Mouse (Mus musculus) heart, embryonic 16.5 days (tissue): ENCODE results near the gene Samd13. TPM values are rescaled to one million over a fixed set of nuclear protein-coding genes. Genes with fewer than 3 reads are reported as not detected.
A peak's percentile ranks its signal among the peaks of the same experiment; 100 is the strongest.

Source experiments
- ATAC-seq: fragments of 200-750 bp; cut with Nextera tagmentation; replicated peaks from 2 replicates; pipeline ENCODE4 v1.8.0; 2017; ENCODE audit warnings: moderate number of reproducible peaks; ENCODE audit not compliant: insufficient read depth, low FRiP score; ENCODE audit errors: extremely low read depth
- H3K27ac ChIP-seq: fragments of 300-500 bp; sonication (generic); 2 replicates; pipeline ENCODE4 v1.5.1; 2014; ENCODE audit warnings: mild to moderate bottlenecking, low read length, control low read depth, moderate library complexity
- H3K27me3 ChIP-seq: fragments of 300-500 bp; sonication (generic); 2 replicates; pipeline ENCODE4 v1.6.1; 2014; ENCODE audit warnings: low read length, mixed read lengths; ENCODE audit not compliant: control insufficient read depth, insufficient read depth
- H3K36me3 ChIP-seq: fragments of 300-500 bp; sonication (generic); 2 replicates; pipeline ENCODE4 v1.6.1; 2014; ENCODE audit not compliant: control insufficient read depth, insufficient read depth
- H3K4me1 ChIP-seq: fragments of 300-500 bp; sonication (generic); 2 replicates; pipeline ENCODE4 v1.6.1; 2014; ENCODE audit warnings: low read length, mixed read lengths; ENCODE audit not compliant: control insufficient read depth, insufficient read depth
- H3K4me2 ChIP-seq: fragments of 300-500 bp; sonication (generic); 2 replicates; pipeline ENCODE4 v1.6.1; 2014; ENCODE audit warnings: low read depth, mild to moderate bottlenecking, control low read depth, low read length
- H3K4me3 ChIP-seq: fragments of 300-500 bp; sonication (generic); 2 replicates; pipeline ENCODE4 v1.5.1; 2014; ENCODE audit warnings: mild to moderate bottlenecking, control low read depth, low read length
- H3K9ac ChIP-seq: fragments of 300-500 bp; sonication (generic); 2 replicates; pipeline ENCODE4 v1.6.1; 2014; ENCODE audit warnings: low read length, control low read depth
- H3K9me3 ChIP-seq: fragments of 300-500 bp; sonication (generic); replicated peaks from 2 replicates; pipeline ENCODE4 v1.6.1; 2016; ENCODE audit warnings: low read length; ENCODE audit not compliant: control insufficient read depth
- WGBS: fragments of 180-500 bp; shearing (Covaris S2); extraction: QIAGEN DNeasy Blood & Tissue Kit; methylation state at CpG from one replicate; pipeline ENCODE4 v1.1.7; 2014; 5-methylcytosine and 5-hydroxymethylcytosine counted together
- polyA plus RNA-seq: library from polyadenylated mRNA; unstranded; fragments of >200 nt; fragmentation: Nextera tagmentation; extraction: Ambion mirVana; gene quantifications from 2 replicates; pipeline ENCODE4 v1.2.1, GENCODE M21; 2015

Samd13 gene
- polyA plus RNA-seq, 1 experiment from 2014 or later: 2.4 TPM

- H3K4me2 ChIP-seq: no peak overlapping the region
- H3K9ac ChIP-seq: no peak overlapping the region
- H3K36me3 ChIP-seq: no peaks in the 10 kb centered on the region
- H3K4me1 ChIP-seq: peaks cover 4% of the 10 kb centered on the region; the same call in 1 of the 2 replicates
- ATAC-seq: no peak
- no peak overlapping the region for H3K27ac ChIP-seq
- H3K9me3 ChIP-seq: no peaks in the 10 kb centered on the region
- WGBS: 66% methylated on average over 3 of the region's 3 CpGs
- no peaks in the 10 kb centered on the region for H3K27me3 ChIP-seq
- H3K4me3 ChIP-seq: no peak overlapping the region
These were observed 23.0 kb upstream of the Samd13 start for GRCm38 (mm10) chr3:146708381-146708780.

- Histone ChIP-seq H3K4me1 (peaks cover 5% of the 10 kb centered on the region; the same call in 1 of the 2 replicates), H3K9ac (no peak overlapping the region), H3K4me3 (no peak overlapping the region), H3K4me2 (no peak overlapping the region), H3K36me3 (no peaks in the 10 kb centered on the region), H3K9me3 (no peaks in the 10 kb centered on the region), H3K27ac (no peak overlapping the region), H3K27me3 (no peaks in the 10 kb centered on the region)
- WGBS: 89% methylated on average over 4 of the region's 4 CpGs
- ATAC-seq: no peak
These were observed 18.7 kb upstream of the Samd13 start for GRCm38 (mm10) chr3:146704099-146704498.

- no peak; the same call in 1 of the 2 replicates for ATAC-seq
- Histone ChIP-seq H3K9ac (no peak overlapping the region), H3K36me3 (no peaks in the 10 kb centered on the region), H3K4me2 (peak overlapping the region; percentile 46), H3K27me3 (no peaks in the 10 kb centered on the region), H3K4me1 (peaks cover 10% of the 10 kb centered on the region; the same call in 1 of the 2 replicates), H3K9me3 (no peaks in the 10 kb centered on the region), H3K4me3 (0 out of 2 replicates have a peak overlapping the region, but pooled peaks have one; percentile 13), H3K27ac (no peak overlapping the region)
- WGBS: 39% methylated on average over 11 of the region's 11 CpGs
These were observed 14.7 kb upstream of the Samd13 start for GRCm38 (mm10) chr3:146700051-146700450.

GRCm38 (mm10) chr3:146698982-146699381 lies 13.6 kb upstream of the Samd13 start:
- no peaks in the 10 kb centered on the region for H3K27me3 ChIP-seq
- H3K27ac ChIP-seq: no peak overlapping the region
- ATAC-seq: no peak
- H3K4me2 ChIP-seq: peak overlapping the region; percentile 23; the same call in 1 of the 2 replicates
- H3K9me3 ChIP-seq: no peaks in the 10 kb centered on the region
- no peak overlapping the region for H3K4me3 ChIP-seq
- peak overlapping the region; percentile 30; the same call in 1 of the 2 replicates for H3K9ac ChIP-seq
- 25% methylated on average over 11 of the region's 11 CpGs for WGBS
- peaks cover 10% of the 10 kb centered on the region; the same call in 1 of the 2 replicates for H3K4me1 ChIP-seq
- no peaks in the 10 kb centered on the region for H3K36me3 ChIP-seq

- Histone ChIP-seq H3K27me3 (no peaks in the 10 kb centered on the region), H3K27ac (no peak overlapping the region), H3K9ac (no peak overlapping the region), H3K36me3 (no peaks in the 10 kb centered on the region), H3K4me1 (peaks cover 9% of the 10 kb centered on the region), H3K4me3 (no peak overlapping the region), H3K9me3 (no peaks in the 10 kb centered on the region), H3K4me2 (no peak overlapping the region)
- no peak for ATAC-seq
- 74% methylated on average over 5 of the region's 5 CpGs for WGBS
These were observed 7.2 kb upstream of the Samd13 start for GRCm38 (mm10) chr3:146692547-146692946.

GRCm38 (mm10) chr3:146687121-146687725 lies 1.8 kb upstream of the Samd13 start:
- H3K4me2 ChIP-seq: peak overlapping the region; percentile 20; the same call in 1 of the 2 replicates

GRCm38 (mm10) chr3:146686428-146686827 lies 1.0 kb upstream of the Samd13 start:
- Histone ChIP-seq H3K36me3 (no peaks in the 10 kb centered on the region), H3K4me3 (no peak overlapping the region), H3K4me2 (no peak overlapping the region), H3K27ac (peak overlapping the region; percentile 13; the same call in 1 of the 2 replicates), H3K9ac (no peak overlapping the region), H3K4me1 (peaks cover 42% of the 10 kb centered on the region), H3K9me3 (no peaks in the 10 kb centered on the region), H3K27me3 (no peaks in the 10 kb centered on the region)
- ATAC-seq: no peak
- 76% methylated on average over 8 of the region's 8 CpGs for WGBS

More at GRCm38 (mm10) chr3:146687121-146687725, 1.8 kb upstream of the Samd13 start:
- no peaks in the 10 kb centered on the region for H3K9me3 ChIP-seq
- no peaks in the 10 kb centered on the region for H3K27me3 ChIP-seq
- peaks cover 35% of the 10 kb centered on the region for H3K4me1 ChIP-seq
- ATAC-seq: peak; percentile 30; the same call in 1 of the 2 replicates
- no peak overlapping the region for H3K4me3 ChIP-seq
- H3K27ac ChIP-seq: peak overlapping the region; percentile 89
- no peaks in the 10 kb centered on the region for H3K36me3 ChIP-seq
- 32% methylated on average over 4 of the region's 4 CpGs for WGBS
- H3K9ac ChIP-seq: no peak overlapping the region

- Histone ChIP-seq H3K27ac (peak overlapping the region; percentile 41), H3K4me1 (peaks cover 39% of the 10 kb centered on the region), H3K9me3 (no peaks in the 10 kb centered on the region), H3K4me3 (no peak overlapping the region), H3K27me3 (no peaks in the 10 kb centered on the region), H3K36me3 (no peaks in the 10 kb centered on the region), H3K4me2 (peak overlapping the region; percentile 53), H3K9ac (no peak overlapping the region)
- WGBS: 60% methylated on average over 2 of the region's 2 CpGs
- ATAC-seq: no peak
These were observed 2.3 kb downstream of the Samd13 start for GRCm38 (mm10) chr3:146683095-146683494.

- no peak for ATAC-seq
- Histone ChIP-seq H3K36me3 (no peaks in the 10 kb centered on the region), H3K27me3 (no peaks in the 10 kb centered on the region), H3K4me2 (peak overlapping the region; percentile 53), H3K9ac (peak overlapping the region; percentile 37), H3K4me1 (peaks cover 30% of the 10 kb centered on the region), H3K4me3 (peak overlapping the region; percentile 39), H3K27ac (peak overlapping the region; percentile 41), H3K9me3 (no peaks in the 10 kb centered on the region)
- 39% methylated on average over 13 of the region's 13 CpGs for WGBS
These were observed 3.2 kb downstream of the Samd13 start for GRCm38 (mm10) chr3:146682140-146682651.
